Mouse (Mus musculus) cortical plate, adult 2 months (tissue): ENCODE measurements at regions not wholly inside any gene's neighbourhood (a gene's known extent, or its start where the extent isn't known, plus 50 kb on each side); places are given as distances from the start of the nearest gene placed in this dataset.

Experiments used
- CTCF ChIP-seq: fragments of 200-500 bp; IDR thresholded peaks from 2 replicates; pipeline ENCODE4 v1.5.1; 2011; ENCODE audit warnings: mild to moderate bottlenecking, control low read depth, low read length; ENCODE audit not compliant: insufficient read depth; ENCODE audit errors: extremely low read depth
- POLR2A ChIP-seq: fragments of 200-500 bp; IDR thresholded peaks from 2 replicates; pipeline ENCODE4 v1.6.1; 2011; ENCODE audit warnings: mild to moderate bottlenecking, low read length, control low read depth; ENCODE audit not compliant: insufficient read depth; ENCODE audit errors: extremely low read depth

GRCm38 (mm10) chr3:136456471-136457117 lies 130.7 kb upstream of the Bank1 start:
- no peak for TF ChIP-seq CTCF
- TF ChIP-seq POLR2A = no peak
